Mouse (Mus musculus) thymus, adult 2 months (tissue): Measurements from ENCODE around the gene Epha2.

Experiments
- CTCF ChIP-seq: fragments of 200-500 bp; IDR thresholded peaks from 2 replicates; pipeline ENCODE4 v1.5.1; 2012; ENCODE audit warnings: mild to moderate bottlenecking, control low read depth, low read length, moderate library complexity, borderline replicate concordance; ENCODE audit not compliant: control insufficient read depth, poor library complexity, insufficient read depth; ENCODE audit errors: extremely low read depth
- POLR2A ChIP-seq: fragments of 200-500 bp; IDR thresholded peaks from 2 replicates; pipeline ENCODE4 v1.6.1; 2012; ENCODE audit warnings: mild to moderate bottlenecking, low read length, control low read depth, moderate library complexity; ENCODE audit not compliant: control insufficient read depth, poor library complexity, insufficient read depth; ENCODE audit errors: extremely low read depth

DNA sequence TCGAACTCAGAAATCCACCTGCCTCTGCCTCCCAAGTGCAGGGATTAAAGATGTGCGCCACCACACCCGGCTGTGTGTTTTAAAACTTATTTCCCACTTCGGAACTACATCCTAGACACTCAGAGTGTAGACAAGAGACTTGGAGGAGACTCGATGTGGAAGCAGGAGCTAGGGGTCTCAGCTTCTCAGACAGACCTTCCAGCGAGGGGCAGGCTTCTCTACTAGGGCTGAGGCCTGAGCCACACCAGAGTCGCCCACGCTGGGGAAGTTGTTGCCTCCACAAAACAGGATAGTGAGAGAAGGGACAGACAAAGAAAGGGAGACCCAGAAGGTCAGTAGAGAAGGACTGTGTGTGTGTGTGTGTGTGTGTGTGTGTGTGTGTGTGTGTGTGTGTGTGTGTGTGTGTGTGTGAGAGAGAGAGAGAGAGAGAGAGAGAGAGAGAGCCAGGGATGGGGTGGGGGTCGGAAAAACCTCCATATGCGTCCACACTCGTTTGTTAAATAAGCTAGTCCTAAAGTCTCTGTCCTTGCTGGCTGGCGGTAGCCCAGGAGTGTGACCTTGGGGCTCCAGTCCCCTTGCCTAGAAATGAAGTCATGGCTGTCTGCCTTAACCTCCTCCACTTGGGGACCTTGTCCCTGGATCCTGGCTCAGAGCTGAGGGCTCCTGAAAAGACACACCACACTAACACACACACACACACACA is 17.7 kb upstream of the Epha2 start:
- TF ChIP-seq POLR2A (no peak), CTCF (no peak)
